Mouse (Mus musculus): ENCODE data around the gene Rrp9. TPM values are rescaled to one million over a fixed set of nuclear protein-coding genes. Genes with fewer than 3 reads are reported as not detected.
A peak's percentile ranks its signal among the peaks of the same experiment; 100 is the strongest.

Gene Rrp9
- polyA plus RNA-seq, 1 experiment = 18.3 TPM

DNA sequence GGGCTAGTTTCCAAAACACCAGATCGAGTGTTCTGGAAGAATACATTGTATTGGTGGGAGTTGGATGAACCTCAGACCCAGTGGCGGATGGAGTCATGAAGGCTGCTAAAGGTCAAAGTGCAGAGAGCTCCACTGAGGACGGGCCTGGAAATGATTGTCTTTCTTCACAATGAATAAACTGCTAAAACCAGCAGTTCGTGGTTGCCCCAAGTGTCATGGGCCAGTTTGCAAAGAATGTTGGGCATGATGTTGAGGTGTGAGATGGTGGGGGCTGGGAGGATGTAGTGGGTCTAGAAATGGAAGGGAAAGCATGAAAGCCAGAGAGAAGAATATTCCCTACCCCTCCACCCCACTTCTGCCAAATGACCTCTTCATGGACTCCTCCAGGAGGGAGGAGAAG is 30.9 kb upstream of the Rrp9 start:
- 37% methylated on average over 4 of the region's 4 CpGs for WGBS
- Histone ChIP-seq H3K4me1 (ENCODE audit: control insufficient read depth, insufficient read depth, insufficient read length, low read length) (peaks cover 26% of the 10 kb centered on the region), H3K27ac (ENCODE audit: insufficient read depth, low read depth, low read length) (no peak overlapping the region), H3K36me3 (ENCODE audit: control insufficient read depth, insufficient read depth, low read length) (no peaks in the 10 kb centered on the region), H3K4me3 (ENCODE audit: low read depth, low read length) (no peak overlapping the region), H3K27me3 (ENCODE audit: control insufficient read depth, insufficient read depth, low read length) (no peaks in the 10 kb centered on the region)
- TF ChIP-seq POLR2A (IDR thresholded peaks at IDR 0.05; ENCODE audit: low read depth, low read length) (no peak), CTCF (IDR thresholded peaks at IDR 0.05; ENCODE audit: extremely low read depth, insufficient read length, insufficient replicate concordance, low read depth, low read length) (no peak)

DNA sequence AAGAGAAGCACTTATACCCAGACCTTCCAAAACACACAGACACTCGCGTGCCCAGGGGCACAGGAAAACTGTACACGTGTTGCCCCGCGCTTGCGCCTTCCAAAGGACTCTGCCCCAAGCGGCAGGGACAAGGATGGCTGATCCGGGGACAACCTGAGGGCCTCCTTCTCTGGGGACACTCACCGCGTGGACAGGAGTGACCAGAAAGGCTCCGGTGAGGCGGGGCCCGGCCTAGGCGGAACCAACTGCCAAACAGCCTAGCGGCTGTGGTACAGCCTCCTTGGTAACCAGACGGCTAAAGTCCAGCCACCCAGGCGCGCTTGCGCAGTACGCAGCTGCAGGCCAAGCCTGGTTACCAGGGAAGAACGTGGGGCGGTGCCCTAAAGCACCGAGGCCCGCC is 28.4 kb upstream of the Rrp9 start, which contains the start of the genes Abhd14b and Abhd14a:
Gene Abhd14b (plus strand): TSS at position 112 of the 400 bp plus-strand sequence.
Gene Abhd14a (minus strand): TSS at position 331 of the 400 bp plus-strand sequence.
- WGBS = under 1% methylated on average over 24 of the region's 24 CpGs
- Histone ChIP-seq H3K27me3 (ENCODE audit: control insufficient read depth, insufficient read depth, low read length) (no peaks in the 10 kb centered on the region), H3K36me3 (ENCODE audit: control insufficient read depth, insufficient read depth, low read length) (no peaks in the 10 kb centered on the region), H3K4me3 (ENCODE audit: low read depth, low read length) (peak within 1 kb of the TSS; percentile 74), H3K27ac (ENCODE audit: insufficient read depth, low read depth, low read length) (peak within 1 kb of the TSS; percentile 72), H3K4me1 (ENCODE audit: control insufficient read depth, insufficient read depth, insufficient read length, low read length) (peaks cover 28% of the 10 kb centered on the region)
- TF ChIP-seq CTCF (IDR thresholded peaks at IDR 0.05; ENCODE audit: extremely low read depth, insufficient read length, insufficient replicate concordance, low read depth, low read length) (peak; percentile 57; the same call in 1 of the 2 replicates), POLR2A (IDR thresholded peaks at IDR 0.05; ENCODE audit: low read depth, low read length) (peak; percentile 64)

DNA sequence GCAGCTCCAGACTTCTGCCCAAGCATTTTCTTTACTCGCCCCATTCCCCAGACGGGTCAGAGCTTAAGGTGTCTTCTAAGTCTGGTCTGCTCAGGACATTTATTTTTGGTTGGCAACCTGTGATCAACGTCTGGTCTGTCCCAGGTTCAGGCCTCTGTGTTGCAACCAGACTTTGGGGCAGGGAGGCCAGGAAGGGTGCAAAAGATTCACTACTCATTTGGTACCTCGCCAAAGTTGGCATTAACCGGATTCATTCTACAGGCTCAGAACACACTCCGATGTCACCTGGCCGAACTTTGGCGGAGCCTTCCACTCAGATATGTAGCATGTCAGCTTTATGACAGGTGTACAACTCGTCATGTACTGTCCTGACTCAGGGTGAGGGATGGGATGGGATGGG is 27.8 kb upstream of the Rrp9 start:
- WGBS = 16% methylated on average over 9 of the region's 9 CpGs
- TF ChIP-seq CTCF (IDR thresholded peaks at IDR 0.05; ENCODE audit: extremely low read depth, insufficient read length, insufficient replicate concordance, low read depth, low read length) (no peak), POLR2A (IDR thresholded peaks at IDR 0.05; ENCODE audit: low read depth, low read length) (no peak)
- Histone ChIP-seq H3K4me1 (ENCODE audit: control insufficient read depth, insufficient read depth, insufficient read length, low read length) (peaks cover 28% of the 10 kb centered on the region), H3K4me3 (ENCODE audit: low read depth, low read length) (peak overlapping the region; percentile 74), H3K27ac (ENCODE audit: insufficient read depth, low read depth, low read length) (peak overlapping the region; percentile 51), H3K36me3 (ENCODE audit: control insufficient read depth, insufficient read depth, low read length) (no peaks in the 10 kb centered on the region), H3K27me3 (ENCODE audit: control insufficient read depth, insufficient read depth, low read length) (no peaks in the 10 kb centered on the region)

DNA sequence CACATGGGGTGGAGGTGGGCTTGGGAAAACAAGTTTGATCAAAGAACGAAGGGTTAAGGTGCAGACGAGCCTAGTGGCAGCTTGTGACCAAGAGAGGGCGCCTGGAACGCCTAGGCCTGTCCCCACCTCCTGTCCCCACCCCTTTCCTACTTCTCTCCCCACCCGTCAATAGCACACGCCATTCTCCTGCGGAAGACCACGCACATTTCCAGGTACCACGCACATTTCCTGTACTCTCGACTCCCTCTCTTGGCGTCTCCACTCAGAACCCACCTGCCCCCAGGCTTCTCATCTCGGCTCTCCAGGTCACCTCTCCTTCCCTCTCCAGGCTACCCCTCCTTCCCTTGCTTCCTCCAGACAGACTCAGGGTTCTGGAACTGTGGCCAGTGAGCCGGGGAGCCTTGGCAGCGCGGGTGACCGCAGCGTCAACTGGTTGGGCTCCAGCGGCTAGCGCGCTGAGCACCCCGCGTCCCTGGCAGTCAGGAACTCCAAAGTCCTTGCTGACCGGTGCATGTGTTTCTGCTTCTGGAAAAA is 27.2 kb upstream of the Rrp9 start:
- Histone ChIP-seq H3K4me1 (ENCODE audit: control insufficient read depth, insufficient read depth, insufficient read length, low read length) (peaks cover 31% of the 10 kb centered on the region), H3K36me3 (ENCODE audit: control insufficient read depth, insufficient read depth, low read length) (no peaks in the 10 kb centered on the region), H3K4me3 (ENCODE audit: low read depth, low read length) (peak overlapping the region; percentile 74), H3K27ac (ENCODE audit: insufficient read depth, low read depth, low read length) (peak overlapping the region; percentile 72), H3K27me3 (ENCODE audit: control insufficient read depth, insufficient read depth, low read length) (no peaks in the 10 kb centered on the region)
- WGBS = under 1% methylated on average over 23 of the region's 23 CpGs
- TF ChIP-seq CTCF (IDR thresholded peaks at IDR 0.05; ENCODE audit: extremely low read depth, insufficient read length, insufficient replicate concordance, low read depth, low read length) (peak; percentile 84), POLR2A (IDR thresholded peaks at IDR 0.05; ENCODE audit: low read depth, low read length) (peak; percentile 24; the same call in 1 of the 2 replicates)

DNA sequence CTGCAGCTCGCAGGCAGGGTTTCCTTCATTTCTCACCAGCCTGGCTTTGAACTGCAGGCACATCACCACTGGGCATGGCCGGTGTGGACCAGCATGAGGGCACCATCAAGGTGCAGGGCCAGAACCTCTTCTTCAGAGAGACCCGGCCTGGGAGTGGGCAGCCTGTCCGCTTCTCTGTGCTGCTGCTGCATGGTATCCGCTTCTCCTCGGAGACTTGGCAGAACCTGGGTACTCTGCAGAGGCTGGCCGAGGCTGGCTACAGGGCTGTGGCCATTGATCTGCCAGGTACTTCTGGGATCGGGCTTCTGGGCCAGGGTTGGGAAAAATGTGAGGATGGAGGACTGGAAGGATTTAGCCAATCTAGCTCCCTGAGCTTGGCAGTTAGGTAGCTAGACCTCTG is 25.8 kb upstream of the Rrp9 start:
- TF ChIP-seq POLR2A (IDR thresholded peaks at IDR 0.05; ENCODE audit: low read depth, low read length) = no peak
- no peak for TF ChIP-seq CTCF (IDR thresholded peaks at IDR 0.05; ENCODE audit: extremely low read depth, insufficient read length, insufficient replicate concordance, low read depth, low read length)

DNA sequence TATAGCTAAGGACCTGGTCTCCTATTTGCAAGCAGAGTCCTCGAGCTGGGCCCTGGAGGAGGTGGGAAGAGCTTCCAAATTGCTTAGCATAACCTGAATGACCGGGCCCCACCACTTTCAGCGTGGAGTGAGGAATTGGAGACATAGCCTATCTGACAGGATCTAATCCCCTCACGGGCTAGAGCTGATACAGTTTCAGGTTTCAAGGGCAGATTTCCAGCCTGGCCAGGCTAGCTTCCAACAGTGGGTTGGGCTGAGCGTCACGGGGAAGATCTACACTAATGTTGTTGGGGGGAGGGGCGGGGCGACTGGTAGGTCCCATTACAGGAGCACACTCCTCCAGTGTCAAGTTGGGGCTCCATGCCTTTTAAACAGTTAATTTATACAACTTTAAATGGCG is 25.1 kb upstream of the Rrp9 start:
- no peaks in the 10 kb centered on the region for H3K27me3 ChIP-seq (ENCODE audit: control insufficient read depth, insufficient read depth, low read length)
- peaks cover 27% of the 10 kb centered on the region for H3K4me1 ChIP-seq (ENCODE audit: control insufficient read depth, insufficient read depth, insufficient read length, low read length)
- no peak overlapping the region for H3K4me3 ChIP-seq (ENCODE audit: low read depth, low read length)
- no peak overlapping the region for H3K27ac ChIP-seq (ENCODE audit: insufficient read depth, low read depth, low read length)
- 40% methylated on average over 9 of the region's 9 CpGs for WGBS
- H3K36me3 ChIP-seq (ENCODE audit: control insufficient read depth, insufficient read depth, low read length) = no peaks in the 10 kb centered on the region
- TF ChIP-seq POLR2A (IDR thresholded peaks at IDR 0.05; ENCODE audit: low read depth, low read length) (no peak), CTCF (IDR thresholded peaks at IDR 0.05; ENCODE audit: extremely low read depth, insufficient read length, insufficient replicate concordance, low read depth, low read length) (no peak)

More for the DNA sequence above, 25.8 kb upstream of the Rrp9 start:
- Histone ChIP-seq H3K4me3 (ENCODE audit: low read depth, low read length) (no peak overlapping the region), H3K4me1 (ENCODE audit: control insufficient read depth, insufficient read depth, insufficient read length, low read length) (peaks cover 32% of the 10 kb centered on the region), H3K27ac (ENCODE audit: insufficient read depth, low read depth, low read length) (no peak overlapping the region), H3K27me3 (ENCODE audit: control insufficient read depth, insufficient read depth, low read length) (no peaks in the 10 kb centered on the region), H3K36me3 (ENCODE audit: control insufficient read depth, insufficient read depth, low read length) (no peaks in the 10 kb centered on the region)
- 94% methylated on average over 8 of the region's 8 CpGs for WGBS

DNA sequence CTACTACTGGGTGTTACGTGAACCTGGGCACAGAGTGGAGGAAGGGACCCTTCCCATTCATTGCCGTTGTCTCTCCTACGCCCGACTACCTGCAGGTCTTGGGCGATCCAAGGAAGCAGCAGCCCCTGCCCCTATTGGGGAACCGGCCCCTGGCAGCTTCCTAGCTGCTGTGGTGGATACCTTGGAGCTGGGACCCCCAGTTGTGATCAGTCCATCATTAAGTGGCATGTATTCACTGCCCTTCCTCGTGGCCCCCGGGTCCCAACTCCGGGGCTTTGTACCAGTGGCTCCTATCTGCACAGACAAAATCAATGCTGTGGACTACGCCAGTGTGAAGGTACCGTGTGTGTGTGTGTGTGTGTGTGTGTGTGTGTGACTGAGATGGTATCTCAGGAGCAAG is 24.5 kb upstream of the Rrp9 start:
- H3K4me1 ChIP-seq (ENCODE audit: control insufficient read depth, insufficient read depth, insufficient read length, low read length) = peaks cover 21% of the 10 kb centered on the region

More for the DNA sequence above, 24.5 kb upstream of the Rrp9 start:
- H3K4me3 ChIP-seq (ENCODE audit: low read depth, low read length) = no peak overlapping the region
- no peaks in the 10 kb centered on the region for H3K27me3 ChIP-seq (ENCODE audit: control insufficient read depth, insufficient read depth, low read length)
- H3K36me3 ChIP-seq (ENCODE audit: control insufficient read depth, insufficient read depth, low read length) = no peaks in the 10 kb centered on the region
- H3K27ac ChIP-seq (ENCODE audit: insufficient read depth, low read depth, low read length) = no peak overlapping the region
- TF ChIP-seq POLR2A (IDR thresholded peaks at IDR 0.05; ENCODE audit: low read depth, low read length) = no peak
- no peak for TF ChIP-seq CTCF (IDR thresholded peaks at IDR 0.05; ENCODE audit: extremely low read depth, insufficient read length, insufficient replicate concordance, low read depth, low read length)
- 81% methylated on average over 11 of the region's 11 CpGs for WGBS

Data from small intestine, adult 2 months (tissue).